Mouse (Mus musculus) T-helper 2 cell (primary cell): ENCODE measurements around the gene Abca2.

Experiments used
- in situ Hi-C: fragments of 300-600 bp; cut with MboI, MseI; formaldehyde crosslinking; loops from one replicate; pipeline ENCODE4 v1.15.1; 2025; ENCODE audit warnings: high pct_unique_total_duplicates

The Abca2 gene

GRCm38 (mm10) chr2:25493476-25493961 is 65.0 kb downstream of the Abca2 start, which contains the start of gene Lcn12:
Gene Lcn12, minus strand, starts transcription at chr2:25493911.
- in situ Hi-C loops: loop anchor here (5.0 kb wide), 1 partner anchor 1079 kb away; no protein-coding TSS in a partner anchor

DNA sequence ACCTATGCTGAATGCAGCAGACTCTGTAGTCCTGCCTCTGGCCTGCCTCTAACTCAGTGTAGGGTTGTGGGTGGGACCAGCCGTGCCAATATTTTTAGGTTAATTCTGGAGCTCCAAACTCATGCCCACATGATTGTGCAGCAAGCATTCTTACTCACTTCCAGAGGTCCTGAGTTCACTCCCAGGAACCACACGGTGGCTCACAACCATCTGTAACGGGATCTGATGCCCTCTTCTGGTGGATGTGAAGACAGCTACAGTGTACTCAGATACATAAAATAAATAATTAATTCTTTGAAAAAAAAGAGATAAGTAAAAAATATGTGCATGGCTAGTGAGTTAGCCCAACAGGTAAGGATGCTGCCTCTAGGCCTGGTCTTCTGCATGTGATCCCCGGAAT is 68.0 kb downstream of the Abca2 start:
- in situ Hi-C loops: no loop called here
